Mouse (Mus musculus) spleen, adult 12 weeks (tissue): ENCODE results near the gene Trim46.

ENCODE experiments used
- DNase-seq: peaks from one replicate; pipeline ENCODE4 v3.0.0; 2022; ENCODE audit warnings: low spot score

Trim46 gene

GRCm38 (mm10) chr3:89270891-89271290, 24.8 kb upstream of the Trim46 start:
- no peak for DNase-seq

DNA sequence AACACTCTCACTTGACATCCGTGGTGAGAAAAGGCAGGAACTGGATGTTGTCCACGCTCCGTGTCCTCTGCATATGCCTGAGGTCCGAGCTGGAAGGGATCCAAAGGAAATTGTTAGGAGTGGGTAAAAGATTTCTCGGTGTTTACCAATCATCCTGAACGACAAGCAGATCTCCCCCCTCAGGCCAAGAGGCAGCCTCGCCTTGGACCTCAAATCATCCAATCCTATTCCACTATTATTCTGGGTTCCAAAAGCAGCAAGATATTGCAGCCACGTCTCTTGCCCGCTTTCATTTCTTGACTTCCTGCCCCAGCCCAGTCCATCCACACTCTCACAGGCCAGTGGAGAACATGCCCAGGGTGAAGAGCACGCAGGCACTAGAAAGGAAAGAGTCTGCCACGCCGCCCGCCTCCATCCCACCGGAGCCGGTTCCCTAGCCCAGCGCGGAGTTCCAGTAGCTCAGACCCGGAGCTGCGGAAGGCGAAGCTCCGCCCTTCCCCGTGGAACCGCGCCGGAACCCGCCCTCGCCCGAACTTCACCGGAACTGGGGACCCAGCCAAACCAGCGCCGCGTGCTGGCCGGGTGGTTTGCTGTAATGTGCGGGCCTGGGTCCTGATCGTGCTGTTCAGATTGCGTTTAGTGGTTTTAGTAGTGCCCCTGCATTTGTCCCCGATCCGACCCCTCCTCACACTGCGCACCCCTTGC, 24.1 kb upstream of the Trim46 start, which contains the start of gene Slc50a1:
TSS of gene Slc50a1 (minus strand) at position 520 of the 705 bp plus-strand sequence.
- peak; percentile 51 for DNase-seq

DNA sequence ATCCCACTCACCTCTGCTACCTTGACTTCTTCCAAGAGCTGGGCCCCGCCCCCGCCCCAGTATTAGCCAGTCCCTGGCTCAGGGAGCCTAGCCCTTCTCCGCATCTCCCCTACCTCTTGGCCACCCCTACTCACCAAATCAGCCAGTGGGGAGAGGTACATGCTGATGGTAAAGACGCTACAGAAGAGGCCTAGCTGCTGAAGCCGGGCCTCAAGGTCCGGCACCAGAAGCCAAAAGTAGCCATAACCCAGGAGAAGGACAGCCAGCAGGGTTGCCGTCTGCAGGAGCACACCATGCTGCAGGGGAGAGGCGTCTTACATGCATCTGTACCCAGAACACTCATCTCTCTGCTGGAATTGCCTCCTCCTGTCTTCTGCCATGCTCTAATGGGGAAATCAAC, 22.8 kb upstream of the Trim46 start:
- no peak for DNase-seq

DNA sequence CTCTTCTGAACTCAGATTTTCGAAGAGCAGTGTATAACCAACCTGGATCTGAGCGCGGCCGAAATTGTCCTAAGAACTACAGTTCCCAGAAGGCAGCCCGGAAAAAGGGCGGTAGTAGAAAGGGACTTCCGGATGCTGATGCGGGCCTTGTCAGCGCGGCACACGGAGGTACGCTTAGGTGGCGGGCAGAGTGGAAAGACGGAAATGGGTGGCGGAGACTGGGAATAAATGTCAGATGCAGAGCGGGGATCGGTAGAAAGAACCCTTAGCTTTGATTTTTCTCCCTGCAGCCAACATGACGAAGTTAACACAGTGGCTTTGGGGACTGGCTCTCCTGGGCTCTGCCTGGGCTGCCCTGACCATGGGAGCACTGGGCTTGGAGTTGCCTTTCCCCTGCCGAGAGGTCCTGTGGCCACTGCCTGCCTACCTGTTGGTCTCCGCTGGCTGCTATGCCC, 20.4 kb upstream of the Trim46 start:
- peak; percentile 46 for DNase-seq

- no peak for DNase-seq
Observed at GRCm38 (mm10) chr3:89262417-89262816, 16.3 kb upstream of the Trim46 start.

DNA sequence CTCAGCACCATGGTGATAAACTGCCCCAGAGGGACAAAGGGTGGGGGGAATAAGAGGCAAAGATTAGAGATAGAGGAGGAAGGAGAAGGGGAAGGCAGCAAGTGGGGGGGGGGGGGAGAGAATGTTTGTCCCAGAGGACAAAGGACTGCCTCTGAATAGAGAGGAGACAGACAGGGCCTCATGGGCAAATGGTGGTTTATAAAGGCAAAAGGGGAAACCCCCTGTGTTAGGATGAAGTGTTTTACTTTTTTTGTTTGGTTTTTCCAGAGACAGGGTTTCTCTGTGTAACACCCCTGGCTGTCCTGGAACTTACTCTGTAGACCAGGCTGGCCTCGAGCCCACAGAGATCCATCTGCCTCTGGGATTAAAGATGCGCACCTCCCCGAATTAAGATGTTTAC, 14.1 kb upstream of the Trim46 start:
- DNase-seq, result no peak

DNA sequence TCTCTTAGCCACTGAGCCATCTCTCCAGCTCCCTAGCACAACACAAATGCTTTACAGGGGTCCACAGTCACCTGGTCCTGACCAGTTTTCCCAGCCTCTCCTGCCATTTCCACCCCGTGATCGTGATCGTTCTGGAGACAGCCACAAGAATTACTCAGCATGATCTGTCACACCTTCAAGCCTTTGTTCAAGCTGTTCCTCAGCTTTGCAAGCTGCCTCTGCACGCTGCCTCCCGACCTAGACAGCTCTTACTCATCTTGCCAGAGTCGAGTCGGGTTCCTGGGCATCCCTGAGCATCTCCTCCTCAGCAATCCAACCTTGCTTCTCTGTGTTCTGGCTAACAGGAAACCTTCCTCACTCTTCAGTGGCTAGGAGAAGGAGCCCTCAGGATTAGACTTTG, 13.0 kb upstream of the Trim46 start, which contains the start of gene Dpm3:
TSS of gene Dpm3 (plus strand) at position 283 of the 400 bp plus-strand sequence.
- DNase-seq, result no peak

- DNase-seq, result no peak
Observed at GRCm38 (mm10) chr3:89256177-89256576, 10.1 kb upstream of the Trim46 start.

- DNase-seq, result no peak
Observed at GRCm38 (mm10) chr3:89254994-89255393, 8.9 kb upstream of the Trim46 start.

DNA sequence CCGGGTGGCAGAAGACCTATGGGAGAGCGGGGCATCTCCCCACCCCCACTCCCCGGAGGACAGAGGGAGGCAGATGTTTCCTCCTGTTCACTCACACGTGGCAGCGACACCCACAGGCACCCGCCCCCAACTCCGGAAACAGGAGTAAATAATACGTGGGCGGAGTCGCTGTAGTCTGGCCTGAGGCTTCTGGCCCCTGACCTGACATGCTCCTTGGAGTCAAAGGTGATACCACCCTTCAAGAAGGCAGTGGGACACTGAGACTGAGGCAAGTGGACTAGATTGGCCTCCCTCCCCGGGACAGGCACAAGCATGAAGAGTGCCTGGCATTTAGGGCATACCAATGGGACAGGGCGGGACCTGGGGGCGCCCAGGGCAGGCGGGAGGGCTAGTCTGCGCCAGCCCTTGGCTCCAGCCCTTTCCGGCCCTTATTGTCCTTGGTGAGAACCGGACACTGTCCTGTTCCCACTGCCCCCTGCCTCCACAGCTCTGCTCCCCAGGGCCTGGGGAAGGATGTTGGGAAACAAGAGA, 5.3 kb upstream of the Trim46 start:
- DNase-seq, result peak; percentile 41

DNA sequence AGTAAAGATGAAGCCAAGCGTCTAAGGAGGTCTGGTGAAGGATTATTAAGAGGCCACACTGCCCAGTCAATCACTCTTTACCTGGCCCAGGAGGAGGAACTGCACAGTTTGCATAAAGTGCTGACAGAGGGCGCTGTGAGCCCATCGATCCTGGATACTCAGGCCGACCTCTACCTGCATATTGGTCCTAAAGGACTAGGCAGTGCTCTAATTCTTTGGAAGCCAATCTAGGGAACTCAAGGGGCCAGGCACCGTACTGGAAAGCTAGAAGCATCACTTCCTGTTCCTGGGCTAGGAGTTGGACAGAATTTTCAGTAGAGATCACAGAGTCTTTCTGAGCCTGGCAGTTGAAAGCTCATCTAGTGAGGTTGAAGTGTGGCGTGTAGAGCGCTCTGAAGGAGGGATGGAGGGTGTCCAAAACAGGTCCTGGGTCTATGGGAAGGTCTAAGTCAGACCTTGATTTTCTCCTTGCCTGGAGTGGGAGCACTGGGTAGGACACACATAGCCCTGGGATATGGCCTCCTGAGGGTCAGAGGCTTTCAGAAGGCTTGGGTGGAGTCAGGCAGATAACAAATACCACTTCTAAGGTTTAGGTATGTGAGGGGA, 4.4 kb upstream of the Trim46 start:
- DNase-seq, result no peak

GRCm38 (mm10) chr3:89247466-89247865, 1.4 kb upstream of the Trim46 start:
- no peak for DNase-seq

- no peak for DNase-seq
Observed at GRCm38 (mm10) chr3:89245688-89246171, 379 bp downstream of the Trim46 start, which contains the start of gene Krtcap2. Krtcap2 (plus strand) TSS chr3:89245966.

GRCm38 (mm10) chr3:89244982-89245687, 974 bp downstream of the Trim46 start:
- DNase-seq, result no peak

DNA sequence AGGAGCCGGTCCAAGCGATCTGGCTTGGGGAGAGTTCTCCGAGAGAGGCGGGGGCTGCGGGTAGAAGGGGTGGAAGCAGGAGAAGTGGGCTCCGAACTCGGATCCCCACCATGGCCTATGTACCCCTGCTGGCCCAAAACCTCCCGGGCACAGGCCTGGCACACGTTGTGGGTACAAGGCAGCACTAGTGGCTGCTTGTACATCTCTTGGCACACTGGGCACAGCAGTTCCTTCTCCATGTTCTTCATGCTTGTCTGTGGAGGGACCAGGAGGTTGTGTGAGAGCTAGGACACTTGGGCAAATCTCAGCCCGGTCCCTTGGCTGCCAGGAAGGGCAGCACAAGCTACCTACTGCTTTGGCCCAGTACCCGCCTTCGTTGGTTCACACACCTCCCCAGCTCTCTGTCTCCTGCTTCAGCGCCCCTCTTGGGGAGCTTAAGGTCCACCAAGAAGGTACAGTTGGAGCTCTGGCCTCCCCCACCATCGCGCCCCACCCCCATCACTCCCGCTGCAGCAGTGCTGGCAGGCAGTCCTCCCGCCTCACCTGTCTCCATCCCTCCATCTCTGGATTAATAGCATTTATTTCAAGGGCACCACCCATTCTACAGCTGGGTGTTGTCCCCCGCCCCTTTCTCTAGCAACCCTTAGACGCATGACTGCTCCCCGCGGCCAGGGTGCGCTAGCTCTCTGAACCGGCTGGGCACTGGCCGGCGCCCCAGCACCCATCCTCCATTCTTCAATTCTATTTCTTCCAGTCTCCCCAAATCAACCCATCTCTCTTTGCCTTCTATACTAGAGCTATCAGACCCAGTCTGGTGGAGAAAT, 1.7 kb downstream of the Trim46 start:
- no peak for DNase-seq

GRCm38 (mm10) chr3:89243609-89244008, 2.5 kb downstream of the Trim46 start:
- DNase-seq, result peak; percentile 51

- peak; percentile 40 for DNase-seq
Observed at GRCm38 (mm10) chr3:89242331-89242895, 3.7 kb downstream of the Trim46 start.

GRCm38 (mm10) chr3:89238494-89238893, 7.6 kb downstream of the Trim46 start:
- no peak for DNase-seq

DNA sequence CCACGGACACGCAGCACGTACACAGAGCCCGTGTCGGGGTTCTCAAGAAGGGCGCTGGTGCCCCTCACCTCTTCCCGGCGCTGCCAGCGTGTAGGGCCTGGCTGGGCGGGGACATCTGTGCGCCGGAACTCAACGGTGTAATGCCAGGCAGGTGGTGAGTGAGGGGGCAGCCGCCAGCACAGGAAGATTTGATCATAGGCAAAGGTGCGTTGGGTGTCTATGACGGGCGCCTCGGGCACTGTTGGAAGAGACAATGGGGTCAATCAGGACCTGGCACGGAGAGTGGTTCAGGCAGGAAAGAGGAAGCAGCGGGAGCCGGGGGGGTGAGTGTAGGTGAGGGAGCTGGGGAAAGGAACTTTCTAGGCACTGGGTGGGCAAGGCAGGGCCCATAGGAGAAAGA, 8.4 kb downstream of the Trim46 start:
- no peak for DNase-seq

DNA sequence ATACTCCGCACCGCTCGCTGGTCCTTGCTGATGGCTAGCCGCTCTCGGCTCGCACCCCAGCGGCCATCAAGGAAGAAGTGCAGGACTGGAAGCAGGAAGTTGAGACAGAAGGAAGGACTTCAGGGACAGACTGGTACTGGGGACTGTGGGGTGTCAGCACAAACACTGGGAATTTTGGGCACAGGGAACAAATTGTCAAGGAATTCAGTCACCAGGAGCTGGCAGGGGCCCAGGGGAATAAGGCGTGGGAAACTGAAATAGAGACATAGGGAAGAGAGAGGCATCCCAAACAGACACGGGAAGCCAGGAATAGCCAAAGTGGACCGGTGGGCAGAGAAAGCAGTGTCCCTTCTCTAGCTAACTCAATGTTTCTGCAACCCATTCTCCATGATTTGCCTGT, 9.6 kb downstream of the Trim46 start:
- DNase-seq, result no peak

DNA sequence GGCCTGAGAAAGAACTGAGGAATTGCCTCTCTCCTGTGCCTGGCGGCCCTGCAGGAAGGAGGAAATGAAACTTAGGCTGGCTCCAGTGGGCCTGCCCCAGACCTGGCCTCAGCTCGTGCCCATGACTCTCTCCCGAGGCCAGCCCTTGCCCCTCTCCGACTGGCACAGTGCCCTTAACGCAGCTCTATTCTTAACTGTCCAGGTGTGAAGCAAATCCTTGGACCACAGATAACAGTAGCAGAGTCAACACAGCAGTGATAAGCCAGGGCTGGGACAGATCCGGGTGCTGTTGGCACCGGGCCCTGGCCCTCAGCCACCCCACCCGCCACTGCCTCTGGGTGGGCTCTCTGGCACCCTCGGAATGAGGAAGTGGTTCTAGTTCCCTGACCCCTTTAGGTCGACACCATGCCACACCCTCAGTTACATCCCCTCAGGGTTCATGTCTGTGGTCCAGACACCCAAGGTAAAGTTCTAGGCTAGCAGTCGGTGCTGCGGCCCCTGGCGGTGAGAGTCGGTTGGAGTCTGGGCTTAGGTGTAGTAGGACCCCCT, 12.5 kb downstream of the Trim46 start:
- DNase-seq, result no peak
